Mouse (Mus musculus): ENCODE data around the gene Vstm2a.

Vstm2a gene

DNA sequence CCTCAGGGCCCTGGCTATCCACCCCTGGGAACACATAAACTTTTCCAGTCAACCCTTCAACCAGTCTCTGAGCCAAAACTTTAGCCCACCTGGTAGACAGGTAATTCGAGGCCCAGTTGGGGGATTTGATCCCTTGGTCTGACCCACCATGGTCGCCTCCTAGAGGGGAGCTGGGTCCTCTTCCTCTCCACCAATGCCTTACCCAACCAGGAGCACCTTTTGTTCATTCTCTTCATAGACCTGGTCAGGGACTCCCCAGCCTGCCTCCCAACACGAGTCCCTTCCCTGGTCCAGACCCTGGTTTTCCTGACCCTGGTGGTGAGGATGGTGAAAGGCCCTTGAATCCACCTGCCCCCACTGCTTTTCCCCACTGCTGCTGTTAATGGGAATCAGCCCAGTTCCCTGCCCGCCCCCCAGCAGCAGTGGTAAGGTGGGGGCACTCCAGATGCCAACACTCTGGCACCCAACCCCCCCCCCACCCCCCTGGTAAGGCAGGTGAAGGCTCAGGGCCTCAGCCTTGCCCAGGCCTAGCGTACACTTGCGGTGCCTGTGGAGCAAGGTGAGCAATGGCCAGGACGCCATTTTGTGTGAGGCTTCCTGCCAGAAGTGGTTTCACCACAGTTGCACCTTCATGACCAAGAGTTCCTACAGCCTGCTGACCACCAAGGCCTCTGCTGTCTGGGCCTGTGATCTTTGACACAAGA is 182.2 kb downstream of the Vstm2a start:
- DNase-seq (ENCODE audit: low spot score in 2 of 2) = no peak

Data from heart, adult 9 months (tissue).